Mouse (Mus musculus): ENCODE data around the gene Prpf40b.

DNA sequence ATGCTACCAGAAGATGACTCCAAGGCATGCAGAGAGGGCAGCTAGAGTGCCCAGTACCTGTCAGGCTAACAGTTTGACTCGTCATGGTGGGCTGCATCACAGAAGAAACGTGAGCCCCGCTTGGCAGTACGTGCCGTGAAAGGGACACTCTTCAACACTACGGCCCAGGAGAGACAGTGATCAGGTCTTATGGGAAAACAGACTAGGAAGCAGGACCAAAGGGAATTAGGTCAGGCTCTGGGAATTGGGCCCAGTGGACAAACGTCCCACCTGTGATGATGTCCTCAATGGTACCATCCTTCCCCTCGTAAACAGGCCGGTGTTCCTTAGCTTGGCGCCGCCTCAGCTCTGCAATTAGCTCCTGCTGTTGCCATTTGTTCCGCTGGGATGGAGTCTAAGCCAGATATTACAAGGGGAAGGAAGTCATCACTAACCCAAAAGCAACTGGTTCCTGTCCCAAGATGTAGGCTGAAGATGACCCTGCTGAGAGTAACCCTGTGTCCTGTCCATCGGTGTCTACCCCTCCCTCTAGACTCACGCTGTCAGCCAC is 24.0 kb downstream of the Prpf40b start:
- no peak for TF ChIP-seq CTCF (IDR thresholded peaks at IDR 0.05)
- TF ChIP-seq EP300 (IDR thresholded peaks at IDR 0.05) = no peak
